Mouse (Mus musculus) frontal cortex, adult 2 months (tissue): ENCODE measurements around the gene Ermap. TPM values are rescaled to one million over a fixed set of nuclear protein-coding genes. Genes with fewer than 3 reads are reported as not detected.

Experiments
- DNase-seq, 2 experiments: peaks; one replicate each; pipeline ENCODE4 v3.0.0; 2022; ENCODE audit warnings: low spot score in 1 of 2; ENCODE audit errors: extremely low spot score in 1 of 2
- polyA plus RNA-seq: library from polyadenylated mRNA; depleted of rRNA; stranded (reverse); fragments of >200 nt; gene quantifications from 2 replicates; pipeline ENCODE4 v1.2.3, GENCODE M21; 2012

Ermap gene
- polyA plus RNA-seq, 1 experiment: 0.80 TPM

DNA sequence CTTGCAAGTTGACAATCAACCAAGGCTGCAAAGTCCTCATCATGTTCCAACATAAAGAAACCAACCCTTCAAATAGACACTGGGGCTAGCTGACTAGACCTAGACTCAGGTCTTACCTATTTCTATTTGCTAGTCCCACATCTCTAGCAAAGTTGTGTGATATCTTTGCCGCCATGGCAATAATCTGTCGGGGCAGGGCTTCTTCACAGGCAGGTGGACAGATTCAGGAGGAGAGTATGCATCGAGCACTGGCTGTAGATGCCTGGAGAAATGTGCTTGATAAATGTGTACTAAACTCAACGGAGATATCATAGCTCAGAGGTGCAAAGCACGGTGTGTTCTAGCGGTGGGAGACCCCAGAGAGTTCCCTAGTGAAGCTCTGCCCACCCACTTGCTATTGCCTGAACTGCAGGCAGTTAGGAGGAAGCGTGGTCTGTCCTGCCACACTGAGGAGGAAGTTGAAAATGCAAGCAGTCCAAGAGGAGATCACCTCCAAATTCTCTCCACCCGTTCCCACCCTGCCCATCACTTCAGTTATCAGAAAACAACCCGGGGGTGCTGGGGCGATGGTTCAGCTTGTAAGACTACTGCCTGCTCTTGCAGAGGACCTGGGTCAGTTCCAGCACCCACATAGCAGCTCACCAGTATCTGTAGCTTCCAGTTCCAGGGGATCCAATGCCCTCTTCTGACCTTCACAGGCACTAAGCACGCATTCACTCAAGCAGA is 1.6 kb downstream of the Ermap start:
- no peak for DNase-seq

DNA sequence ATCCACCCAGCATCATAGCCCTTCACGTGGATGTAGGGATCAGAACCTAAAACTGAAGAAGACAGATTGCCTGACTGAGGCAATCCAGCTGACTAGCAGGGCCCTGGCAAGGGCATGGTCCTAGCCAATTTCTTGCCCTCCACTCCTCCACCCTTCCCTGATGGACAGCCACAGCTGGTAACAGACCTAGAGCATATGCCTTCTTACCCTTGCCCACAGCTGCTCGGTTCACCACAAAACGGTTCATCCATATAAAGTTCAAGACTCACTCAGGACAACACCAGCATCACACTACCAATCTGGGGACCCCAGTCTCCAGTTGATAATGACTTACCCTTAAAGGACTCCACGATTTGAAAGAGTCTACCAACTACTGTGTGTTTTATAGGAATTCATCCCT is 4.0 kb downstream of the Ermap start:
- no peak for DNase-seq

GRCm38 (mm10) chr4:119183525-119183924 is 6.3 kb downstream of the Ermap start:
- no peak for DNase-seq

DNA sequence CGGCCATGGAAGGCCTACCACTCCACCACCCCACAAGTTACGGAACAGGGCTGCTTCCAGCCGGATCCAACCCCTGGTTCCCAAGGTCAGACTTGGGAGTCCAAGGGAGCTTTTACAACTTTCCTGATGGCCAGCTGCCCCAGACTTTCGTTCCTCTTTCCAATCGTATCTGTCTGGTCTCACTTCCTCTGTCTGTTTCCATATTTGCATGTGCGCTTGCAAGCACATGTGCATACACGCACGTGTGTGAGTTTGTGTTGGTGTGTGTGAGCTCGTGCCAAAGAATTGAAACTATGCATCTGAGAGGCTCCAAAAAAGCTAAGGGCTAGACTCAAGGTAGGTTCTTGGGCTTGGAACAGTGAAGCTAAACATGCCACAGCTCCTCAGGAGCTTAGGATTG is 8.4 kb downstream of the Ermap start:
- no peak for DNase-seq

DNA sequence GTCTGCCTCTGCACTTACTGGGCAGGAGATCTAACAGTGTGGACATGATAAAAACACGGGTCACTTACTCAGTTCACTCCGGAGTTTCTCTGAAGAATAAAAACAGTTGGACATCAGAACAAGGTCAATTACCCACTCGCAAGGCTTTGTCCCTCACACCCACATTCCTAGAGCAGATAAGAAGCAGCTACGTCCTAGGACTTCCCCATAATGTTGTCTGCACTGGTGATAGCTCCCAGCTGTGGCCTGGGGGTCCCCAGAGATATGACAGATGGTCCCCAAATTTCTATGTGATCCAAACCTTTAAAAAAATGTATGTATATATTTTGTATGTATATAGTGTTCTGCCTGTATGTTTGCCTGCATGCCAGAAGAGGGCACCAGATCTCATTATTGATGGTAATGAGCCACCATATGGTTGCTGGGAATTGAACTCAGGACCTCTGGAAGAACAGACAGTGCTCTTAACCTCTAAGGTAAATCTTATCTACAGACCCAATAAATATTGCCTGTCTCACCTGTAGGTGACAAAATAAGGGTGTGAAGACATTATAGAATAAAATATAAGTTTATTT is 9.6 kb downstream of the Ermap start:
- no peak for DNase-seq

- no peak for DNase-seq
Measured at GRCm38 (mm10) chr4:119178331-119178730, 11.5 kb downstream of the Ermap start.

DNA sequence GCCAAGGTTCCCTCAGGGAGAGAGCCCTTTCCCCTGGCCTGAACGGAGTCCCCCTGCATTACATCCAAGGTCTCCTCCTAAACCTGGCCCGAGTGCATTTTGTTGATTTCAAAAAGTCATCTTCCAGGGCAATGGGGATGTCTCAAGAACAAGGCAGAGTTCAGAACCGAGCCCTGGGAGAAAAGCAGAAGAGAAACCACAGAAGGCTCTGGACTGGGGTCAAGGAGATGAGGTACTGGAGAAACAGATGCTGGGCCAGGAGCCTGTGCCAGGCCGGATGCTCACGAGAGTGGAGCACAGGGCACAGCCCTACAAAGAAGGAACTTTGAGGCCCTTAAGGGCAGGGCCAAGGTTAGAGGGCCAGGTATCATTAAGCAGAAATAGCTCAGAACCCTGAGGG is 12.1 kb downstream of the Ermap start:
- DNase-seq: no peak

- DNase-seq: peak; percentile 98
Measured at GRCm38 (mm10) chr4:119173851-119174453, 15.9 kb downstream of the Ermap start, which contains the start of gene Zfp691. Zfp691 (minus strand) TSS chr4:119174195.

DNA sequence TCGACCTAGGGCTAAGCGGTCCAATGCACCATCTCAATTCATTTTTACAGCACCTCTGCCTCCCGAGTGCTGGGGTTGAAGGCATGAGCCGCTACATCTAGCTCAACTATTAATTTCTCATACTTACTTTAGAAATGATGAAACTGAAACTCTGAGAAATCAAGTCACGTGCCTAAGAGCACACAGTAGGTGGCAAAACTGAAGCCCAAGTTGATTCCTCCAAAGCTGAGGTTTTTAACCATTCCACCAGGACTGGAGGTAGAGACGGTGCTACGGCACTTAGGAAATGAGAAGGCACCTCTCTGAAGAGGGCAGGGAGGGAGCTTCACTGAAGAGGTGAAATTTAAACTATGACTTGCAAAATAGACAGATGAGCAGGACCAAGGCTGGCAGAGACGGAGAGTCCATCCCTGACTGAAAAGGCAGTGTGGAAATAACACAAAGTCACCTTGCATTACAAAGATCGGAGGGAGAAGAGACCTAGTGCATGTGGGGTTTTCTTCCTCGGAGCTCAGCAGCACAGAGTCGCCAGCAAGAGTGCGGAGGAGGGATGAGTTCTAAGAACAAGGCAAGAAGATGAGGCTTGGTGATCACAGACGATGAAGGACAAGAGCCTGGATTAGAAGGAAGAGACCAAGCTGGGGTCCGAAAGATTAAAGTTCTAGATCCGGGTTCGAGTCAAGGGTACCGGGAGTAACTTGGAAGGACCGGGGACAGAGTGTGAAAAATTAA is 16.7 kb downstream of the Ermap start:
- DNase-seq: peak in 1 of 2 experiments; percentile 56

DNA sequence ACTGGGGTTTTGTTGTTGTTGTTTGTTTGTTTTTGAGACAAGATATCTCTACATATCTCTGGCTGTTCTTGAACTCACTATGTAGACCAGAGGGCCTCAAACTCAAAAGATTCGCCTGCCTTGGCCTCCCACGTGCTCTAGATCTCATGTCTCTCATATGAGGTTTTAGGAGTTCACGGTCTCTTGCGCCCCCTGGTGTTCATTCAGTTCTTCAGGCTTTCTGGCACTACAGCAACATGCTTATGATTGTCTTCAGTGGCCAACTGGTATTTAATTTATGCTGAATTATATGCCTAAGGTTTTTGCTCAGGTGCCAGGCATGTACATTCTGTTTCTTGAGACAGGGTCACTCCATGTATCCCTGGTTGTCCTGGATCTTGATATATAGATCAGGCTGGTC is 22.1 kb downstream of the Ermap start:
- DNase-seq: peak; percentile 77 to 95

GRCm38 (mm10) chr4:119167068-119167467 is 22.7 kb downstream of the Ermap start:
- DNase-seq: no peak

- no peak for DNase-seq
Measured at GRCm38 (mm10) chr4:119165916-119166315, 23.9 kb downstream of the Ermap start.

DNA sequence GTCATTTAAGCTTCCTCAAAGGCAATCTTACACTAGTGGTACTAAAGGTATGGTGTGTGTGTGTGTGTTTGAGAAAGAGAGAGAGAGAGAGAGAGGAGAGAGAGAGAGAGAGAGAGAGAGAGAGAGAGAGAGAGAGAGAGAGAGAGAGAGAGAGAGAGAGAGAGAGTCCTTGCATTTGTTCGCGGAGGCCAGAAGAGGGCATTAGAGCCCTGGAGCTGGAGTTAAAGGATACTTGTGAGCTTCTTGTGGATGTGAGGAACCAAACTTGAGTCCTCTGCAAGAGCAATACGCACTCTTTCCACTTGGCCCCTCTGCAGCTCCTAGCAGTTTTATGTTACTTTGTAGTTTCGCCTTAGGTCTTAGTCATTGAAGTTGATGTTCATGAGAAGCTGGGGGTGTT is 26.8 kb downstream of the Ermap start:
- DNase-seq: no peak

- no peak for DNase-seq
Measured at GRCm38 (mm10) chr4:119161358-119161757, 28.5 kb downstream of the Ermap start.

DNA sequence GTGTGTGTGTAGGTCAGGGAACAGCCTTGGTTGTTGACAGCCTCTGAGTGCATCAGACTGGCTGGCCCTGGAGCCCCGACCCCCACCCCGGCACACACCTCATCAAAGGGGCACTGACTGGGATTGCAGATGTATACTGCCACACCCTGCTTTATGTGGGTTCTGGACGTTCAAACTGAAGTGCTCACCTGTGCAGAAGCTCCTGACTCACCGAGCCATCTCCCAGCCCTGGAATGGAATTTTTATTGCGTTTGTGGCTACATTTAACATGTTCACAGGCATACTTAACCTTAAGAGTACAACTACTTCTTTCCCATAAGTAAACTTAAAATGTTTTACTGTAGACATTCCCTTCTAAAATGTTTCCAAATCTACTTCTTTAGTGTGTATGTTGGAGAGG is 31.9 kb downstream of the Ermap start:
- no peak for DNase-seq

- peak in 1 of 2 experiments; percentile 78 for DNase-seq
Measured at GRCm38 (mm10) chr4:119157186-119157585, 32.6 kb downstream of the Ermap start.

- no peak for DNase-seq
Measured at GRCm38 (mm10) chr4:119148741-119149140, 41.1 kb downstream of the Ermap start.

DNA sequence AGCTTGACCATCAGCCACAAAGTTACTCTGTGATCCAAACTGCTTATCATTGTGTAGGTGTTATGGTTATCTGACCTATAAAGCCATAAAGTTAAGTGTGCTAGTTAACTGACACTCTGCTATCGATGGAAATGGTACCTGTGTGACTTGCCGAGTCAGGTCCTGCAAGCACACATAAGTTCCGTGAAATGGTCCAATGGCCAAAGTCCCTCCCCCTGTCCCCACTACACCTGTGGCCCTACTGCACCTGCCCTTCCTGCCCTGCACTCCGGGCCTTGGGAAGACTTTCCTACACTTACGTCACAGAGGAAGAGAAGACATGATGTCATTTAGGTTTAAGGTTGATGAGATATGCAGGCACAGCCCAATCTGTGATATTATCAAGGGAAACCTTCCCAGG is 42.5 kb downstream of the Ermap start:
- no peak for DNase-seq

DNA sequence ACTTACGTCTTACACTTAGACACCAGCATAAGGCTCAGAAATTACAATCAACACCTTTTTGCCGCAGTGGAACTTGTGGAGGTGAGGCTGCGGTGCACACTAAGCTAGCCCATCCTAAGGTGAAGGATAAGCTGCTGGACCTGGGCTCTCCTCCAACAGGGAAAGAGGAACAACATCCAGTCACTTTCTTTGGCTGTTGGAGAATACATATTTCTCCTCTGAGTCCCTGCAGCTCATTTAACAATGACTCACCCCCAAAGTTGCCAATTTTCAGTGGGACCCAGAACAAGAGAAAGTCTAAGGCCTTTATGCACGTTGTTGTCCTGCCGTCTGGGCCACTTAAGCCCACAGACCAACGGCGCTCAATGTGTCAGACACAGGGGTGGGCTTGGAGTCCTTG is 43.0 kb downstream of the Ermap start:
- DNase-seq: no peak

DNA sequence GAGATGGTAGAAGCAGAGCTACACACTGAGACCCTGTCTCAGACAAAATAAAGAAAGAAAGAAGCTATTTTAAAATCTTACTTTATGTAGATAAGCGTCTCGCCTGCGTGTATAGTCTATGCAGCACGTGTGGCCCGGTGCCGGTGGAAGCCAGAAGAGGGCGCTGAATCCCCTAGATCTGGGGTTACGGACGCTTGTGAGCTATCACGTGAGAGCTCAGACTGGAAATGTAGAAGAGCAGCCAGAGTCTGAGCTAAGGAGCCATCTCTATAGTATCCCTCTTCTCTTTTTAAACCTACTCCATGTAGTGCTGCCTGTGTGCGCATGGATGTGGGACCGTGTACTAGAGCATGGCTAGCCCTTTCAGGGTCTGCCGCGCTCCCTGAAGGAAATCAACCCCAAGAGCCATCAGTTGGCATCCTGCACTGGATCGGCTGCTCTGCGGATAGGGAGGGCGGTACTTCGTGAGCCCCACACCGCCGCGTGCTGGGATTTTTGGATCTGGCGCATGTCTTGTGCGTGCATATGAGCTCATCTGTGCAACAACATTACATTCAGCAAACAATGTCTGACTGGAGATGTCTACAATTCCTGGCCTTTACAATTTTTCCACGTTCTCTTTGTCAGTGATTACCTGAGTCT is 47.5 kb downstream of the Ermap start:
- DNase-seq: peak in 1 of 2 experiments; percentile 54

DNA sequence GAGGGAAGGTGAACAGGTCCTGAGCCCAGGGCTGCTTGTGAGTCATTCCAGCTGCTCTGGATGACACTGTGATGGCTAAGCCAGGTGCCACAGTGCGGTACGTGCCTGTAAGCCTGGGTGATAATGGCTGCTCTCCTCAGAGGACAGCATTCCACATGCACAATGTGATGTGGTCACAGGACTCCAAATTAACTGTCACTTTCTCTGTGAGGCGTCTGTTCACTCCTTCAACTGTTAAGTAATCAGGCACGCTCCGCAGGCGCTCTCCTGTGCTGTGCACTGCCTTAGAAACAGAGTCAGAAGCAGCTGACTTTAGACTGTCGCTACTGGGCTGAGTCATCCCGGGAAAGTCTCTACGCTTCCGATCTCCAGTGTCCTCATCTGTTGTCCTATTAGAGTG is 48.6 kb downstream of the Ermap start:
- DNase-seq: peak in 1 of 2 experiments; percentile 30
